Mouse (Mus musculus) kidney, adult 8-10 months (tissue): ENCODE measurements around the gene Arhgef10l.
A peak's percentile ranks its signal among the peaks of the same experiment; 100 is the strongest.

Experiments
- DNase-seq, 2 experiments: peaks; one replicate each; pipeline ENCODE4 v3.0.0; 2022

The Arhgef10l gene

GRCm38 (mm10) chr4:140657681-140658575 lies 7.9 kb downstream of the Arhgef10l start:
- DNase-seq, result peak; percentile 78 to 84

- no peak for DNase-seq
Observed at GRCm38 (mm10) chr4:140656529-140656928, 9.3 kb downstream of the Arhgef10l start.

GRCm38 (mm10) chr4:140654798-140655197 lies 11.0 kb downstream of the Arhgef10l start:
- no peak for DNase-seq

GRCm38 (mm10) chr4:140653835-140654583 lies 11.8 kb downstream of the Arhgef10l start:
- no peak for DNase-seq

- no peak for DNase-seq
Observed at GRCm38 (mm10) chr4:140649731-140650130, 16.1 kb downstream of the Arhgef10l start.

- DNase-seq, result no peak
Observed at GRCm38 (mm10) chr4:140649207-140649591, 16.6 kb downstream of the Arhgef10l start.

- no peak for DNase-seq
Observed at GRCm38 (mm10) chr4:140648443-140649206, 17.2 kb downstream of the Arhgef10l start.

GRCm38 (mm10) chr4:140647711-140648421 lies 17.9 kb downstream of the Arhgef10l start:
- DNase-seq, result no peak

GRCm38 (mm10) chr4:140645638-140646037 lies 20.2 kb downstream of the Arhgef10l start:
- DNase-seq, result no peak

- no peak for DNase-seq
Observed at GRCm38 (mm10) chr4:140644701-140645100, 21.1 kb downstream of the Arhgef10l start.

GRCm38 (mm10) chr4:140644276-140644675 lies 21.5 kb downstream of the Arhgef10l start:
- DNase-seq, result no peak

- DNase-seq, result no peak
Observed at GRCm38 (mm10) chr4:140642378-140642777, 23.4 kb downstream of the Arhgef10l start.

- no peak for DNase-seq
Observed at GRCm38 (mm10) chr4:140641414-140641918, 24.3 kb downstream of the Arhgef10l start.

GRCm38 (mm10) chr4:140640668-140641067 lies 25.1 kb downstream of the Arhgef10l start:
- DNase-seq, result no peak

GRCm38 (mm10) chr4:140640242-140640523 lies 25.6 kb downstream of the Arhgef10l start:
- DNase-seq, result no peak

- no peak for DNase-seq
Observed at GRCm38 (mm10) chr4:140639431-140640241, 26.2 kb downstream of the Arhgef10l start.

- no peak for DNase-seq
Observed at GRCm38 (mm10) chr4:140638591-140638990, 27.2 kb downstream of the Arhgef10l start.

- DNase-seq, result no peak
Observed at GRCm38 (mm10) chr4:140637269-140637668, 28.5 kb downstream of the Arhgef10l start.

- peak; percentile 63 to 79 for DNase-seq
Observed at GRCm38 (mm10) chr4:140636312-140636996, 29.4 kb downstream of the Arhgef10l start.

- DNase-seq, result no peak
Observed at GRCm38 (mm10) chr4:140634861-140635388, 30.9 kb downstream of the Arhgef10l start.
